Mouse (Mus musculus): ENCODE data around the gene Syt3.

Syt3 gene

GRCm38 (mm10) chr7:44445528-44445923, 61.6 kb downstream of the Syt3 start:
- no peak for DNase-seq (ENCODE audit: low read depth, low spot score)

DNA sequence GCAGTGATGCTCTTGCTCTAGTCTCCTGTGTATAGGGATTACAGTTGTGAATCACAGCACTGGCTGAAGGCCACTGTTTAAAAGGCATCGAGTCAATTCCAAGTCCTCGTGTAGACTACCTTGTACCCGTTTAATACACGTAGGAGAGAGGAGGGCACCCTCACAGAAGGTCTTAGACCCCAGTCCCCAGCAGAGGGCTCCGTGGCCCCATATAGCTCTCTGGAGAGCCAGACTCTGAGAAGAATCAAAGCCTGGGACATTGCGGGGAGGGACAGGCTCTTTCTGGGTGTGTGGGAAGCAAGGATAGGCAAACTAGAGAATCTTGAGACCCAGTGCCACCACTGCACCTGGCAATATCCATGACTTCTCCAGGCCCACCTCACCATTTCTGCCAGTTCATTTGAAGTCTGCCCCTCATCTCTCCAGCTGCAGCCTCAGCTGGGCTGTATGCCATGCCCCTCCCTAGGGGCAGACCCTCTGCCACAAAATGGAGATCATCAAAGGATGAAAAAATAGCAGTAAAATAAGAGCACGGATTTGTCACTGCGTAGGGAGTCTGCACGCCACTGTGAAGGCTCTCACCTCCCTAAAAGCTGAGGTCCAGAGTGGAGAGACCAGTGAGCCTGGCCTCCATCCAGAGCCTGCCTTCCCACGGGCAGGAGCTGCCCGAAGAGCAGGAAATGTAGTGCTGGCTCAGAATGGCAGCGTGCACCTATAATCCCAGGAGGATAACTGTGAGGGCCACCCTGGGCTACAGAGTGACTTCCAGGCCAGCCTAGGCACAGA, 62.4 kb downstream of the Syt3 start:
- no peak for DNase-seq (ENCODE audit: low read depth, low spot score)
